Mouse (Mus musculus) liver (tissue): Measurements from ENCODE around the gene Gm4450.
"Not testable (repeated sequence)": the region's sequence is repeated elsewhere in the genome, so short reads cannot be mapped to it uniquely, and the experiment has no call there.

ENCODE experiments used
- DNase-seq: peaks from one replicate; pipeline ENCODE4 v3.0.0-alpha.2; 2020; ENCODE audit warnings: mixed read lengths

Gene Gm4450

DNA sequence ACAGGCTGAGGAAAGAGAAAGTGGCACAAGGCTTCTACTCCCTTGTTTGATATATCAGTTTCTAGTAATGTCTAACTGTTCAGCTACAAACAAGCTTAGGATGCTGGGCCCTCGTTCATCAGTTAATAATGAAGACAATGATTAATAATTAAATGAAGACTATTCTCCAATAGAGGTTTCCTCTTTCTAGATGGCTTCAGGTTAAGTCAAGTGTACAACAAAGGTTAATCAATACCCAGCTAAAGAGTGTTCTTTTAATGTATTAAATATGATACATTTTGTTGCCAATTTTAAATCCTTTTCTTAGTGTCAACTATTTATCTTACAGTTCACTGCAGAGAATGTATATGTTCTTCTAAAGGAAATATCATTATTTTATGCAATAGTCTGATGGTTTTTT, at the start of gene Gm4450:
Gm4450 (minus strand) TSS at position 101 of the 400 bp plus-strand sequence.
- DNase-seq = not testable (repeated sequence)

- not testable (repeated sequence) for DNase-seq
Measured at GRCm38 (mm10) chr3:98497401-98497800, 40.5 kb upstream of the Gm4450 start.

DNA sequence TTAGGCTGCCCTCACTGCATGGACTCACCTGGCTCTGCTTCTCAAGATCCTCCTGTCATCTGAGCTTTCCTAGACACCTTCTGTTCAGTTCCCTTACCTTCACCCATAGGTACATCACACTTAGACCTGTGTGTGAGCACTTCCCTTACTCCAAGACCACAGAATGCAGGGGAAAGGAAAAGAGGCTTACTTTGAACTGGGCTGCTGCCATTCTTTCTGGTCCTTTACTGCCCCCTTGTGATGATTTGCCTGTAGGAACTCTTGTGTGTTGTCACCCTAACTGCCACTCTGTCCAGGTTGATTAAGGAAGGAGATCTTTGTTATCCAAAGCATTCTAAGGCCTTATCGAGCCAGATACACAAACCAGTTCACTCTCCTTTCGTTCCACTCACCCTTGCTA, 39.8 kb upstream of the Gm4450 start:
- not testable (repeated sequence) for DNase-seq

DNA sequence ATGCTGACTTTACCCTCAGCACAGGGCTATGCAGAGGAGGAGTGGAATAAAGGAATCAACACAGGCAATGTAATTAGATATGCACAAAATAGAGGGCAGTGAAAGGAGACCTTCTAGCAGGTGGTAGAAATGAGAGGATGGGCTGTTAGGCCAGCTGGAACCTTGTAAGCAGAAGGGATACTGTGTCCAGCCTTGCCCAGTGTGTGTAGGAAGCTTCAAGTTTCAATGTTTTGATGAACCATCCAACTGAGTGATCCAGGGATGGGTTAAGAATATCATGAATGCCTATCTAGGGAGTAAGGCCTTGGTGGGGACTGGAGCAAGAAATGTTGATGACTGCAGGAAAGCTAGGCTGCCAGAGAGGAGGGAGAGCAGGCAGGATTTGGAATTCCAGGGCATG, 38.1 kb upstream of the Gm4450 start:
- DNase-seq = not testable (repeated sequence)

DNA sequence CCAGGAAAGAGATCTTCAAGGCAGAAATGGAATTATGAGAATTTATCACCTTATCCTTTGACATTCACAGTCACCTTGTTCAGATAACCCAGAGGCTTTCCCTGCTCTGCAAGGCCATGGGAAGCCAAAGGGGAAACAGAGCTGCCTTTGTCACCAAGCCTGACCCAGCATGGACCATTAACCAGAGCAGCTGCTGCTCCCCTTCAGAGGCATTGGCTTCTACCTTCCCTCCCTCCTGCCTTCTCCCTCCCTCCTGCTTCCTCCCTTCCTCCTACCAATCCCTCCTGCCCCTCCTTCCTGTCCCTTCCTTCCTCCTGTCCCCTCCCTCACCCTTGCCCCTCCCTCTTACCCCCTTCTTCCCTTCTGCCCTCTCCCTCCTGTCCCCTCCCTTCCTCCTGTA, 37.3 kb upstream of the Gm4450 start:
- not testable (repeated sequence) for DNase-seq

DNA sequence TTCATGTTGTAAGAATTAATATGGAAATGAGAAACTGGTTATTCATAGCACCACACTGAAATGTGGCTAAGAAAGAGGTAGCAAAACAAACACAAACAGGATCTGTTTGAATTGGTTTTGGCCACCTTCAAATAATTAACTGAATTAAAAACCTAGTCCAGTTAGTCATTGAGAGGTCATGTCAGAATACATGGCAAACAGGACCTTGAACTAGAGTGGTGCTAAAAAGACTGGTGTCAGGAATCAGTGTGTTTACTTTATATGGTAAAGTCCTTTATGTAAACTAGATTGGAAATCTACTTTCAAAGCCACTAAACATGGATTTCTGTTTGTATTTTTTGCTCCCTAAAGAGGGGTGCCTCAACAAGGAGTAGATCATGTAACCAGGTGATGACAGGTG, 14.6 kb upstream of the Gm4450 start:
- DNase-seq = not testable (repeated sequence)

DNA sequence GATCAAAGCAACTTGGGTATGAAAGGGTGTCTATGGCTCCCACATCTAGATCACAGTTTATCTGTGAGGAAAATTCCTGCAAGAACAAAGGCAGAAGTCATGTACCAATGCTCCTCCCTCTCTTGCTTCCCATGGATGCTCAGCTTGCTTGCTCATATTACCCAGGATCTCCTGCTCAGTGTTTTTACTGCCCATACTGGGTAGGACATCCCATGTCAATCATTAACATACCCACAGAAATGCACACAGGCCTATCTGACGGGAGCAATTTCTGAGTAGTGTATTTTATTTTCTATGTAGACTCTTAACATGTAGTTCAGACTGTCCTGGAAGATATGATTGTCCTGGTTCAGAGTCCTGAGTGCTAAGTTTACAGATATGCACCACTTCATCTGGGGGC, 14.1 kb upstream of the Gm4450 start:
- not testable (repeated sequence) for DNase-seq

- not testable (repeated sequence) for DNase-seq
Measured at GRCm38 (mm10) chr3:98469323-98469722, 12.4 kb upstream of the Gm4450 start.

- not testable (repeated sequence) for DNase-seq
Measured at GRCm38 (mm10) chr3:98453786-98454185, 3.1 kb downstream of the Gm4450 start.

- DNase-seq = not testable (repeated sequence)
Measured at GRCm38 (mm10) chr3:98443924-98444323, 13.0 kb downstream of the Gm4450 start.

DNA sequence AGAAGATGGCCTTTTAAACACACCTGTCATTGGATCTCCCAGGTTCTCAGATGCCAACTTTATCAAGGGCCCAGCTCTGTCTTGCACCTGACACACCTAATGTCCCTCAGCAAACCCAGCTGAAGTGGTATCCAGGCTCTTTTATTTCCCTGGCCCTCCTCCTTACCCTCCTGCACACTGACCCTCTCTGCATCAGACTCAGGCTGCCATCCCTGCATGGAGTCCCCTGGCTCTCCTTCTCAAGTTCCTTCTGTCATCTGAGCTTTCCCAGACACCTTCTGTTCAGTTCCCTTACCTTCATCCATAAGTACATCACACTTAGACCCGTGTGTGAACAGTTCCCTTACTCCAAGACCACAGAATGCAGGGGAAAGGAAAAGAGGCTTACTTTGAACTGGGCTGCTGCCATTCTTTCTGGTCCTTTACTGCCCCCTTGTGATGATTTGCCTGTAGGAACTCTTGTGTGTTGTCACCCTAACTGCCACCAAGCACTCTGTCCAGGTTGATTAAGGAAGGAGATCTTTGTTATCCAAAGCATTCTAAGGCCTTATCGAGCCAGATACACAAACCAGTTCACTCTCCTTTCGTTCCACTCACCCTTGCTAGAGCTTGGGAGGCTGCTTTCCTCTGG, 13.7 kb downstream of the Gm4450 start:
- DNase-seq = not testable (repeated sequence)

DNA sequence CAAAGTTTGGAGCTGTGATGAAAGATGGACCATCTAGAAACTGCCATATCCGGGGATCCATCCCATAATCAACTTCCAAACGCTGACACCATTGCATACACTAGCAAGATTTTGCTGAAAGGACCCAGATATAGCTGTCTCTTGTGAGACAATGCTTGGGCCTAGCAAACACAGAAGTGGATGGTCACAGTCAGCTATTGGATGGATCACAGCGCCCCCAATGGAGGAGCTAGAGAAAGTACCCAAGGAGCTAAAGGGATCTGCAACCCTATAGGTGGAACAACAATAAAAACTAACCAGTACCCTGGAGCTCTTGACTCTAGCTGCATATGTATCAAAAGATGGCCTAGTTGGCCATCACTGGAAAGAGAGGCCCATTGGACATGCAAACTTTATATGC, 14.7 kb downstream of the Gm4450 start:
- not testable (repeated sequence) for DNase-seq

- no peak for DNase-seq
Measured at GRCm38 (mm10) chr3:98435030-98435429, 21.9 kb downstream of the Gm4450 start.

GRCm38 (mm10) chr3:98434088-98434816, 22.7 kb downstream of the Gm4450 start:
- peak; percentile 20 for DNase-seq

GRCm38 (mm10) chr3:98428928-98429525, 27.9 kb downstream of the Gm4450 start:
- DNase-seq = no peak

DNA sequence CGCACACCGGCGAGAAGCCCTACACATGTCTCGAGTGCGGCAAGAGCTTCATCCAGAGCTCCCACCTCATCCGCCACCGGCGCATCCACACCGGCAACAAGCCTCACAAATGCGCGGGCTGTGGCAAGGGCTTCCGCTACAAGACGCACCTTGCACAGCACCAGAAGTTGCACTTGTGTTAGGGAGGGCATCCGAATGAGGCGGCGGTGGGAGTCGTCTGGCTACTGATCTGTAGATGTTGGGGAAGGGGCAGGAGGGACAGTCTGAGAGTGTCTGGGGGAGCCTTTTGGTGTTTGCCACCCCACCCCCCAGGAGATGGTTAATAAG, 28.5 kb downstream of the Gm4450 start:
- DNase-seq = no peak

GRCm38 (mm10) chr3:98427600-98428448, 29.1 kb downstream of the Gm4450 start:
- peak; percentile 75 for DNase-seq

GRCm38 (mm10) chr3:98427260-98427599, 29.7 kb downstream of the Gm4450 start:
- DNase-seq = no peak

- DNase-seq = no peak
Measured at GRCm38 (mm10) chr3:98426749-98427148, 30.2 kb downstream of the Gm4450 start.

DNA sequence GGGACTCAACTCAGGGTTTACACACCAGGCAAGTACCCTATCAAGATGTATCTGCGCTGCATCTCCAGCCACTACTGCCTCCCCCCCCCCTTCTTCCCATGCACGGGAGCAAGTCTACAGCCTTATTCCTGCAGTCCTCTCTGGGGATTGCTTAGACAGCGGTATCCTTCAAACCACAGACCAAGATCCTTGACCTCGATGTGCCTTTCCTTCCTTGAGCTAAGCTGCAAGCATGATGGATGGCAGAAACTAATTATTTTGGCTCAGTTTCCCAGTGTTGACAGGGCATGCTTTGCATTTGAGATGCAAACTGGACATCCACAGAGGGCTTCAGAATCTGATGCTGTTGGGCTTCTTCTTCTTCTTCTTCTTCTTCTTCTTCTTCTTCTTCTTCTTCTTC, 34.0 kb downstream of the Gm4450 start:
- no peak for DNase-seq

DNA sequence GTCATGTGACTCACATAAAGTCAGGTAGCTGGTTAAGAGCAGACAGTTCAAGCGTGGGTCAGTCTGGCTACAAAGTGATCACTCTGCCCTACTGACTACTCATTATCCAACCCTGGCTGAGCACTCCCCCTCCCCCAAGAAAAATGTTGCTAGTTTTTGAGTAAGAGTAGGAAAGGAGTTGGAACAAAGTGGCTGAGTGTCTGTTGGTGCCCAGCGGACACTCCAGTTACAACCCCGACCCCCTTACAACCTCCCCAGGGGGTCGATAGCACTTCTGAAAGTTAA, 37.2 kb downstream of the Gm4450 start:
- no peak for DNase-seq

- no peak for DNase-seq
Measured at GRCm38 (mm10) chr3:98418991-98419785, 37.7 kb downstream of the Gm4450 start.

DNA sequence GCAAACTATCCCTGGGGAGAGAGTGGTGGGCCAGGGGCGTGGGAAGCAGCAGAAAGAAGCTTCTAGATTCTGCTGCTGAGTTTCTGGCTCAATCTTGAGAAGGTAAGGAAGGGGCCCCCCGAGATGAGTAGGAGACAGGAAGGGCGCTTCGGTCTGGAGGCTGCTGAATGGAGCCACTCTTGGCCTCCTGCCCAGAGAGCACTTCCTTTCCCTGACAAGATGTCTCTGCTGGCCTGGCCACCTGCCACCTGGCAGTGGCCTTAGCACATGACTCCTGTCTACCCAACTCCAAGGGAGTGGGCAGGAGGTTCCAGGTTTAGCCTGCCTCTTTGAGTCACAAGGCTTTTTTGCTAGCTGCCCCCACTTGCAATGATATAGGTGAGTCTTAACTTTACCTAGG, 39.6 kb downstream of the Gm4450 start:
- peak; percentile 50 for DNase-seq
